21 mouse cellular contexts compared by ENCODE assay signal in the genomic region with DNA sequence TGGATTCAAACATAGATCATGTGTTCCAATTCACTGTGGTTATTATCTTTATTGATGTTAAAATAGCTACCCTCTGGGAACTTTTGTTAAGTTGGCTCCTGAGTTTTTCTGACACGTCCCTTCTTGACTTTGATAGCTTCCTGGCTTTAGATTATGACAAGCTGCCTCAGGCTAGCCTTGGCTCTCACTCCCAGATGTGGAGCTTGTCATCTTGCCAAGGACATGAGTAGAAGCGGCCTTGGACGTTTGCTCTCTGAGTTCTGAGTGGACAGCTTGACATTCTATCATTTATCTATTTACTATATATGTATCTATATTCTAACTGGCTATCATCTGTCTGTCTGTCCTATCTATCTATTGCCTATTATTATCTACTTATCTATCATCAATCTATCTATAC.
DNase-seq lines count a peak whose midpoint lies in the region; ATAC-seq and TF ChIP-seq lines count a peak whose summit lies in the region.
"Had no signal": no experiment of that assay in that cellular context is flagged by ENCODE, and none has a peak within 500 bp of the region (broad histone marks: within the 10 kb centered on the region; RNA-seq: fewer than 3 reads in every experiment).

No protein-coding gene starts in this region.

- peak; percentile 68 to 80 for DNase-seq in adrenal gland, adult (ENCODE audit: inconsistent age in 2 of 2, low spot score in 1 of 2)
- no peak for DNase-seq in adrenal gland, postnatal 4 days (ENCODE audit: low spot score in 2 of 2)
- peak; percentile 63 for DNase-seq in lung, embryonic 14.5 days
- no peak for DNase-seq in lung, postnatal 4 days
- peak; percentile 56 for DNase-seq in adrenal gland, postnatal 10 days
- no peak for DNase-seq in hindbrain, embryonic 11.5 days (ENCODE audit: low spot score)
- no peak for DNase-seq in kidney, postnatal 10 days
- DNase-seq: cerebellum, adult 11-12 months; cerebellum, adult 9-10 months; cerebellum, postnatal 25 days; gastrocnemius, adult 2 months; gastrocnemius, postnatal 25 days had no signal

- WGBS in lung, embryonic 14.5 days, result 37% methylated on average over 3 of the region's 3 CpGs
- 72% methylated on average over 3 of the region's 3 CpGs for WGBS in hindbrain, embryonic 11.5 days

- H3K9me3 ChIP-seq in lung, embryonic 14.5 days (ENCODE audit: low read depth, low read length), result no peaks in the 10 kb centered on the region
- no peaks in the 10 kb centered on the region for H3K9me3 ChIP-seq in hindbrain, embryonic 11.5 days (ENCODE audit: control insufficient read depth, low read length)
- H3K9me3 ChIP-seq: embryonic facial prominence, embryonic 13.5 days; forebrain, embryonic 13.5 days; heart, embryonic 13.5 days; hindbrain, embryonic 10.5 days; hindbrain, embryonic 15.5 days had no signal

- H3K4me1 ChIP-seq in lung, embryonic 14.5 days (ENCODE audit: insufficient read depth), result no peaks in the 10 kb centered on the region
- H3K4me1 ChIP-seq in hindbrain, embryonic 11.5 days (replicated peaks; ENCODE audit: control insufficient read depth, insufficient read depth, low read length), result no peaks in the 10 kb centered on the region
- H3K4me1 ChIP-seq: embryonic facial prominence, embryonic 13.5 days; forebrain, embryonic 13.5 days; hindbrain, embryonic 10.5 days; hindbrain, embryonic 15.5 days had no signal

- no peak for TF ChIP-seq CTCF in lung, embryonic 14.5 days (IDR thresholded peaks at IDR 0.05; ENCODE audit: low read depth)

- H3K9ac ChIP-seq in lung, embryonic 14.5 days, result no peak overlapping the region
- H3K9ac ChIP-seq in hindbrain, embryonic 11.5 days (ENCODE audit: low read depth, low read length), result no peak overlapping the region
- H3K9ac ChIP-seq: embryonic facial prominence, embryonic 13.5 days; forebrain, embryonic 13.5 days; heart, embryonic 13.5 days; hindbrain, embryonic 15.5 days had no signal

- H3K4me3 ChIP-seq in lung, embryonic 14.5 days (ENCODE audit: low read depth, low read length), result no peak overlapping the region
- no peak overlapping the region for H3K4me3 ChIP-seq in hindbrain, embryonic 11.5 days (ENCODE audit: low read depth, low read length)
- H3K4me3 ChIP-seq: embryonic facial prominence, embryonic 13.5 days; forebrain, embryonic 13.5 days; gastrocnemius, adult 2 months; heart, embryonic 13.5 days; hindbrain, embryonic 10.5 days; hindbrain, embryonic 15.5 days had no signal

- H3K27me3 ChIP-seq in lung, embryonic 14.5 days (ENCODE audit: insufficient read depth, low read length), result no peaks in the 10 kb centered on the region
- H3K27me3 ChIP-seq in hindbrain, embryonic 11.5 days (ENCODE audit: control insufficient read depth, insufficient read depth, low read length), result no peaks in the 10 kb centered on the region
- H3K27me3 ChIP-seq: embryonic facial prominence, embryonic 13.5 days; forebrain, embryonic 13.5 days; heart, embryonic 13.5 days; hindbrain, embryonic 15.5 days; Patski had no signal

- no peaks in the 10 kb centered on the region for H3K36me3 ChIP-seq in lung, embryonic 14.5 days (ENCODE audit: insufficient read depth)
- no peaks in the 10 kb centered on the region for H3K36me3 ChIP-seq in hindbrain, embryonic 11.5 days (ENCODE audit: control insufficient read depth, insufficient read depth, low read length)
- H3K36me3 ChIP-seq: embryonic facial prominence, embryonic 13.5 days; heart, embryonic 13.5 days; hindbrain, embryonic 10.5 days; hindbrain, embryonic 15.5 days had no signal

- no peak overlapping the region for H3K4me2 ChIP-seq in lung, embryonic 14.5 days
- no peak overlapping the region for H3K4me2 ChIP-seq in hindbrain, embryonic 11.5 days (replicated peaks; ENCODE audit: low read depth, low read length)
- H3K4me2 ChIP-seq: embryonic facial prominence, embryonic 13.5 days; forebrain, embryonic 13.5 days; heart, embryonic 13.5 days; hindbrain, embryonic 15.5 days had no signal

- no peak for ATAC-seq in lung, embryonic 14.5 days (ENCODE audit: insufficient read depth)
- no peak for ATAC-seq in hindbrain, embryonic 11.5 days (ENCODE audit: low FRiP score)
- ATAC-seq: activated CD4-positive, CD25-positive, alpha-beta regulatory T cell, adult 4 months; forebrain, embryonic 13.5 days; inflammation-experienced regulatory T-cells, adult 6 months; intestine, postnatal 0 days; Patski had no signal

- H3K27ac ChIP-seq in lung, embryonic 14.5 days (ENCODE audit: low read depth), result no peak overlapping the region
- no peak overlapping the region for H3K27ac ChIP-seq in hindbrain, embryonic 11.5 days (ENCODE audit: low read depth, low read length)
- H3K27ac ChIP-seq: embryonic facial prominence, embryonic 13.5 days; forebrain, embryonic 13.5 days; gastrocnemius, adult 2 months; heart, embryonic 13.5 days; hindbrain, embryonic 10.5 days; hindbrain, embryonic 15.5 days had no signal

Comparison
In these comparisons a context has a peak if more than half of its experiments do, and no peak if none do; other contexts are left out.
1. DNase-seq: peak in adrenal gland, adult (2 of 2), lung, embryonic 14.5 days (single experiment) and adrenal gland, postnatal 10 days (single experiment); none in adrenal gland, postnatal 4 days (0 of 2), lung, postnatal 4 days (0 of 2), hindbrain, embryonic 11.5 days (single experiment) and kidney, postnatal 10 days (single experiment).